Mouse (Mus musculus): ENCODE results near the gene S1pr4. TPM values are rescaled to one million over a fixed set of nuclear protein-coding genes. Genes with fewer than 3 reads are reported as not detected.

S1pr4 gene
- polyA plus RNA-seq, 1 experiment from 2014 or later: 0.65 TPM

DNA sequence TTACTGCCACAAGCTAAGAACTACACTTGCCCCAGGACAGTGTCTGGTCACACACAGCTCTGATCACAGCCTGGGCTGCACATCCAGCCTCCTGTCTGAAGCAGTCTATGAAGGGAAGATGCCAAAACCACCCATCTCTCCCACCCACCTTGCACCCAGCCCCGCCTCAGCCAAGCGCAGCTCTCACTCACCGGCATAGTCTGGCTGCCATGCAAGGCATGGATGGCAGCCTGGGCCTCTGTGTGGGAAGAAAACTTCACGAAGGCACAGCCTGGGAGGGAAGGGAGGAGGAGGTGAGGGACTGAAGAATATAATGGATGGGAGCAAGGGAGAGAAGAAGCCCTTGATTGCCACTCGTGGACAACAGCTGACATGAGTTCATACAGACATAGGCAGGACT lies 30.7 kb downstream of the S1pr4 start:
- Histone ChIP-seq H3K4me2 (ENCODE audit: low read depth, low read length) (no peak overlapping the region), H3K36me3 (ENCODE audit: control insufficient read depth, insufficient read depth, low read length) (no peaks in the 10 kb centered on the region), H3K27ac (replicated peaks; ENCODE audit: low read depth, low read length) (no peak overlapping the region), H3K27me3 (replicated peaks; ENCODE audit: control insufficient read depth, insufficient read depth, low read length) (peaks cover 56% of the 10 kb centered on the region), H3K9me3 (ENCODE audit: control insufficient read depth, low read length) (no peaks in the 10 kb centered on the region), H3K4me1 (ENCODE audit: control insufficient read depth, insufficient read depth, low read length) (0 out of 2 replicates have a peak, but pooled peaks cover 5% of the 10 kb centered on the region), H3K9ac (ENCODE audit: low read depth, low read length) (no peak overlapping the region), H3K4me3 (ENCODE audit: low read depth, low read length) (no peak overlapping the region)
- 79% methylated on average over 5 of the region's 5 CpGs for WGBS
- no peak for DNase-seq (ENCODE audit: low spot score)
- ATAC-seq (ENCODE audit: low read depth): no peak

- no peaks in the 10 kb centered on the region for H3K9me3 ChIP-seq (ENCODE audit: control insufficient read depth, low read length)
- DNase-seq (ENCODE audit: low spot score) (no peak), ATAC-seq (ENCODE audit: low read depth) (no peak)
- no peak overlapping the region for H3K9ac ChIP-seq (ENCODE audit: low read depth, low read length)
- peaks cover 57% of the 10 kb centered on the region for H3K27me3 ChIP-seq (replicated peaks; ENCODE audit: control insufficient read depth, insufficient read depth, low read length)
- no peaks in the 10 kb centered on the region for H3K36me3 ChIP-seq (ENCODE audit: control insufficient read depth, insufficient read depth, low read length)
- H3K4me2 ChIP-seq (ENCODE audit: low read depth, low read length): no peak overlapping the region
- 0 out of 2 replicates have a peak, but pooled peaks cover 5% of the 10 kb centered on the region for H3K4me1 ChIP-seq (ENCODE audit: control insufficient read depth, insufficient read depth, low read length)
- H3K27ac ChIP-seq (replicated peaks; ENCODE audit: low read depth, low read length): no peak overlapping the region
- H3K4me3 ChIP-seq (ENCODE audit: low read depth, low read length): no peak overlapping the region
- 78% methylated on average over 16 of the region's 16 CpGs for WGBS
These were observed 32.2 kb downstream of the S1pr4 start for GRCm38 (mm10) chr10:81467670-81468235.

GRCm38 (mm10) chr10:81466881-81467280 lies 33.1 kb downstream of the S1pr4 start:
- H3K36me3 ChIP-seq (ENCODE audit: control insufficient read depth, insufficient read depth, low read length): no peaks in the 10 kb centered on the region
- 68% methylated on average over 14 of the region's 14 CpGs for WGBS
- no peak overlapping the region for H3K4me3 ChIP-seq (ENCODE audit: low read depth, low read length)
- DNase-seq (ENCODE audit: low spot score) (no peak), ATAC-seq (ENCODE audit: low read depth) (no peak)
- peaks cover 62% of the 10 kb centered on the region for H3K27me3 ChIP-seq (replicated peaks; ENCODE audit: control insufficient read depth, insufficient read depth, low read length)
- H3K4me2 ChIP-seq (ENCODE audit: low read depth, low read length): no peak overlapping the region
- no peak overlapping the region for H3K27ac ChIP-seq (replicated peaks; ENCODE audit: low read depth, low read length)
- no peaks in the 10 kb centered on the region for H3K9me3 ChIP-seq (ENCODE audit: control insufficient read depth, low read length)
- no peak overlapping the region for H3K9ac ChIP-seq (ENCODE audit: low read depth, low read length)
- 0 out of 2 replicates have a peak, but pooled peaks cover 5% of the 10 kb centered on the region for H3K4me1 ChIP-seq (ENCODE audit: control insufficient read depth, insufficient read depth, low read length)

- no peak for ATAC-seq (ENCODE audit: low read depth)
- WGBS: 56% methylated on average over 2 of the region's 2 CpGs
- peaks cover 64% of the 10 kb centered on the region for H3K27me3 ChIP-seq (replicated peaks; ENCODE audit: control insufficient read depth, insufficient read depth, low read length)
These were observed 33.9 kb downstream of the S1pr4 start for GRCm38 (mm10) chr10:81466066-81466465.

GRCm38 (mm10) chr10:81465265-81465645 lies 34.7 kb downstream of the S1pr4 start:
- ATAC-seq (ENCODE audit: low read depth): no peak
- Histone ChIP-seq H3K4me3 (ENCODE audit: low read depth, low read length) (no peak overlapping the region), H3K27me3 (replicated peaks; ENCODE audit: control insufficient read depth, insufficient read depth, low read length) (peaks cover 67% of the 10 kb centered on the region), H3K9me3 (ENCODE audit: control insufficient read depth, low read length) (no peaks in the 10 kb centered on the region), H3K4me2 (ENCODE audit: low read depth, low read length) (no peak overlapping the region), H3K27ac (replicated peaks; ENCODE audit: low read depth, low read length) (no peak overlapping the region), H3K4me1 (ENCODE audit: control insufficient read depth, insufficient read depth, low read length) (0 out of 2 replicates have a peak, but pooled peaks cover 5% of the 10 kb centered on the region), H3K36me3 (ENCODE audit: control insufficient read depth, insufficient read depth, low read length) (no peaks in the 10 kb centered on the region), H3K9ac (ENCODE audit: low read depth, low read length) (no peak overlapping the region)
- 3% methylated on average over 5 of the region's 5 CpGs for WGBS
- DNase-seq (ENCODE audit: low spot score): no peak

More at GRCm38 (mm10) chr10:81466066-81466465, 33.9 kb downstream of the S1pr4 start:
- no peak overlapping the region for H3K4me3 ChIP-seq (ENCODE audit: low read depth, low read length)
- no peak overlapping the region for H3K27ac ChIP-seq (replicated peaks; ENCODE audit: low read depth, low read length)
- no peaks in the 10 kb centered on the region for H3K9me3 ChIP-seq (ENCODE audit: control insufficient read depth, low read length)
- H3K36me3 ChIP-seq (ENCODE audit: control insufficient read depth, insufficient read depth, low read length): no peaks in the 10 kb centered on the region
- no peak overlapping the region for H3K4me2 ChIP-seq (ENCODE audit: low read depth, low read length)
- no peak for DNase-seq (ENCODE audit: low spot score)
- H3K4me1 ChIP-seq (ENCODE audit: control insufficient read depth, insufficient read depth, low read length): 0 out of 2 replicates have a peak, but pooled peaks cover 5% of the 10 kb centered on the region
- no peak overlapping the region for H3K9ac ChIP-seq (ENCODE audit: low read depth, low read length)

- 0 out of 2 replicates have a peak, but pooled peaks cover 5% of the 10 kb centered on the region for H3K4me1 ChIP-seq (ENCODE audit: control insufficient read depth, insufficient read depth, low read length)
- peak; percentile 33 for DNase-seq (ENCODE audit: low spot score)
- H3K4me2 ChIP-seq (ENCODE audit: low read depth, low read length): peak overlapping the region; percentile 47
- H3K4me3 ChIP-seq (ENCODE audit: low read depth, low read length): peak overlapping the region; percentile 28
- WGBS: 3% methylated on average over 30 of the region's 33 CpGs
- peak; percentile 88 for ATAC-seq (ENCODE audit: low read depth)
- H3K9ac ChIP-seq (ENCODE audit: low read depth, low read length): peak overlapping the region; percentile 9; the same call in 1 of the 2 replicates
- H3K27me3 ChIP-seq (replicated peaks; ENCODE audit: control insufficient read depth, insufficient read depth, low read length): peaks cover 73% of the 10 kb centered on the region
- H3K36me3 ChIP-seq (ENCODE audit: control insufficient read depth, insufficient read depth, low read length): no peaks in the 10 kb centered on the region
- no peak overlapping the region for H3K27ac ChIP-seq (replicated peaks; ENCODE audit: low read depth, low read length)
- H3K9me3 ChIP-seq (ENCODE audit: control insufficient read depth, low read length): no peaks in the 10 kb centered on the region
These were observed 35.3 kb downstream of the S1pr4 start for GRCm38 (mm10) chr10:81464405-81465264.

- no peak overlapping the region for H3K9ac ChIP-seq (ENCODE audit: low read depth, low read length)
- WGBS: 63% methylated on average over 4 of the region's 4 CpGs
- H3K4me1 ChIP-seq (ENCODE audit: control insufficient read depth, insufficient read depth, low read length): 0 out of 2 replicates have a peak, but pooled peaks cover 5% of the 10 kb centered on the region
- no peak overlapping the region for H3K4me2 ChIP-seq (ENCODE audit: low read depth, low read length)
- no peaks in the 10 kb centered on the region; the same call in 1 of the 2 replicates for H3K9me3 ChIP-seq (ENCODE audit: control insufficient read depth, low read length)
- H3K4me3 ChIP-seq (ENCODE audit: low read depth, low read length): no peak overlapping the region
- H3K27ac ChIP-seq (replicated peaks; ENCODE audit: low read depth, low read length): no peak overlapping the region
- peaks cover 82% of the 10 kb centered on the region for H3K27me3 ChIP-seq (replicated peaks; ENCODE audit: control insufficient read depth, insufficient read depth, low read length)
- no peak for ATAC-seq (ENCODE audit: low read depth)
- no peak for DNase-seq (ENCODE audit: low spot score)
- H3K36me3 ChIP-seq (ENCODE audit: control insufficient read depth, insufficient read depth, low read length): no peaks in the 10 kb centered on the region
These were observed 36.4 kb downstream of the S1pr4 start for GRCm38 (mm10) chr10:81463531-81463930.

- ATAC-seq (ENCODE audit: low read depth) (no peak), DNase-seq (ENCODE audit: low spot score) (no peak)
- 70% methylated on average over 5 of the region's 7 CpGs for WGBS
These were observed 37.0 kb downstream of the S1pr4 start for GRCm38 (mm10) chr10:81462917-81463316.

More at GRCm38 (mm10) chr10:81462917-81463316, 37.0 kb downstream of the S1pr4 start:
- no peaks in the 10 kb centered on the region for H3K36me3 ChIP-seq (ENCODE audit: control insufficient read depth, insufficient read depth, low read length)
- H3K27me3 ChIP-seq (replicated peaks; ENCODE audit: control insufficient read depth, insufficient read depth, low read length): peaks cover 87% of the 10 kb centered on the region
- no peak overlapping the region for H3K9ac ChIP-seq (ENCODE audit: low read depth, low read length)
- no peaks in the 10 kb centered on the region; the same call in 1 of the 2 replicates for H3K9me3 ChIP-seq (ENCODE audit: control insufficient read depth, low read length)
- H3K27ac ChIP-seq (replicated peaks; ENCODE audit: low read depth, low read length): no peak overlapping the region
- H3K4me2 ChIP-seq (ENCODE audit: low read depth, low read length): no peak overlapping the region
- H3K4me1 ChIP-seq (ENCODE audit: control insufficient read depth, insufficient read depth, low read length): 0 out of 2 replicates have a peak, but pooled peaks cover 5% of the 10 kb centered on the region
- H3K4me3 ChIP-seq (ENCODE audit: low read depth, low read length): no peak overlapping the region
